Mouse (Mus musculus): ENCODE measurements at regions not wholly inside any gene's neighbourhood (a gene's known extent, or its start where the extent isn't known, plus 50 kb on each side); places are given as distances from the start of the nearest gene placed in this dataset.

DNA sequence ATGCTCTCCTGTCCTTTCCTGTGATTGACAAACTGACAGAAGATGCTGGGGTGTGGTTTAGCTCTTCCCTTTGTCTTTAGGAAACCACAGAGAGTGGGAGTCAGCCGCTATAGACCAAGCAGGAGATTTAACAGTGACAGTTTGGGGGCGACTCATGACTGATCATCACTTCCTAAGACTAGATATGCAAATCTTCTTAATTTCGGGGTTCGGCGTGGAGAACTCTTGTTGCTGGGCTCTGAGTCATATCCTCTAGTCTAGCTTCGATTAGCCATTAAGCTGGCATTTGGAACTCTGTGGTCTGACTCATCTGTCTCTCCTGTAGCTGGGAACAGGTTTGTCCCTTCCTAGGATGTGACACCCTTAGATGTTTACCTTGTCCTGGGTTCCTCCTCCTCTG lies 84.6 kb upstream of the Cadm1 start:
- TF ChIP-seq POLR2A (IDR thresholded peaks at IDR 0.05; ENCODE audit: insufficient read length, low read depth) (no peak), E2F4 (IDR thresholded peaks at IDR 0.05; ENCODE audit: insufficient read depth) (no peak), REST (IDR thresholded peaks at IDR 0.05; ENCODE audit: insufficient read depth, insufficient read length) (no peak), POLR2AphosphoS2 (IDR thresholded peaks at IDR 0.05; ENCODE audit: insufficient read length, low read depth) (no peak), SRF (IDR thresholded peaks at IDR 0.05; ENCODE audit: control insufficient read depth, insufficient read length, low read depth) (no peak), MYOD1 (IDR thresholded peaks at IDR 0.05; ENCODE audit: control insufficient read depth in 1 of 3, insufficient read length in 2 of 3, low read depth in 2 of 3) (no peak), USF1 (IDR thresholded peaks at IDR 0.05; ENCODE audit: low read depth) (no peak), TCF12 (IDR thresholded peaks at IDR 0.05; ENCODE audit: insufficient read depth, poor library complexity, severe bottlenecking) (no peak), MAX (IDR thresholded peaks at IDR 0.05; ENCODE audit: low read depth) (no peak), TCF3 (IDR thresholded peaks at IDR 0.05; ENCODE audit: insufficient read length, low read depth) (no peak)

Measured in myocyte (in vitro differentiated cells).